Mouse (Mus musculus) mouse embryonic stem cell (cell line): ENCODE data around the gene Mif4gd.
"Not testable (repeated sequence)": the region's sequence is repeated elsewhere in the genome, so short reads cannot be mapped to it uniquely, and the experiment has no call there.

Source experiments
- in situ Hi-C, 2 experiments: fragments of 300-500 bp; cut with MboI; formaldehyde crosslinking; loops; 1 replicate in 1 of 2; 3 replicates in 1 of 2; pipeline ENCODE4 v1.14.3; 2019 to 2020; ENCODE audit warnings: low sequenced_read_pairs in 2 of 2, low pct_unique_long_range_greater_than_20kb in 1 of 2, mixed read lengths in 1 of 2; ENCODE audit not compliant: unreplicated experiment in 1 of 2

Mif4gd gene

DNA sequence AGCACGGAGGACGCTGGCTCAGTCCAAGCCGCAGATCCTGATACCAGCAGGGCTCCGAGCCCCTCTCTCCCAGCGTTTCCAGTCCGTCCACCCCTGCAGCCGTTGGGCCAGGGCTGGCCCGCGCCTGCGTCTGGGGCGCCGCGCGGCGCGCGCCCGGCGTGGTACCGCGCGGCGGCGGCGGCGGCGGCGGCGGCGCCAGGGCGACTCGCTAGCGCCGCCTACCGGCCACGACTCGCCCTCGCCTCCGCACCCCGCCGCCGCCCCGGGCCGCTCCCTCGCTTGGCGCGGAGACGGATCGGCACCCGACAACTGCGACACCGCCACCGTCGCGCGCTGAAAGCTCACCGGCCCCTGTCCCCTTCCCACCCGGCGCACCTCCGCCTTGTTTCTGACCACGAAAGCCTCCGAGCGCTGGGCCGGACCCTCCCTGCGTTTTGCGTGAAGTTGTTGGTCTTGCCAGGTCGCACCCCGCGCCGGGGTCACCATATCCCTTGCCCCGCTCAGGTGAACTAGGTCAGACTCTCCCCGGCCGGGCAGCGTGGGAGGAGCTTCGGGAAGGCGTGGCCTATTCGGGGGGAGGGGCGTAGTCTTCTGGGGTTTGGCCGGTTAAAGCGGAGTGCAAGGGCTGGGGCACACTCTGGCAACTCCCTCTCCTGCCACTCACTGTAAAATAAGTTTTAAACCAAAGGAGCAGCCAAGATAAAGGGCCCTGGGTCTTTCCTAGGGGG is at the start of gene Mif4gd:
TSS of gene Mif4gd (minus strand) at position 560 of the 728 bp plus-strand sequence.
- in situ Hi-C loops = no loop called here

GRCm38 (mm10) chr11:115660376-115660775 is 47.6 kb upstream of the Mif4gd start:
- in situ Hi-C loops = no loop called here

- in situ Hi-C loops = no loop called here
Observed at GRCm38 (mm10) chr11:115658521-115658920, 45.8 kb upstream of the Mif4gd start.

GRCm38 (mm10) chr11:115654128-115654527 is 41.4 kb upstream of the Mif4gd start:
- in situ Hi-C loops = no loop called here

GRCm38 (mm10) chr11:115653194-115653593 is 40.4 kb upstream of the Mif4gd start:
- in situ Hi-C loops = no loop called here

DNA sequence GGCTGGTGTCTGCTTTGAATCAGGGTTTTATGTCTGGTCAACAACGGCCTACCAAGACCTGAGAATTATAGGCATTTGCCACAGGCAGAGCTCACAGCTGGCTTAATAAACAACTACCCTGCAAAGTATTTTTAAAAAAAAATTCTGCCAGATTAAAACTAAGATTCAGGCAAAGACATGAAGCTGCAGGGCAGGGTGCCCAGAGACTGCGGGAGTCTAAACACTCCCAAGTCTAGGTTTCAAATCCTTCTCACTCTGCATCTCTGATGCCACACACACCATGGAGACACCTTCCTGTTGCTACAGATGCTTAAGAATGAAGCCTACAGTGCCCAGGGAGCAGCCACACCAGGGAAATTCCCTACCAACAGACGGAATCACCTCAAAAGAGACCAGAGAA is 38.9 kb upstream of the Mif4gd start:
- in situ Hi-C loops = no loop called here

DNA sequence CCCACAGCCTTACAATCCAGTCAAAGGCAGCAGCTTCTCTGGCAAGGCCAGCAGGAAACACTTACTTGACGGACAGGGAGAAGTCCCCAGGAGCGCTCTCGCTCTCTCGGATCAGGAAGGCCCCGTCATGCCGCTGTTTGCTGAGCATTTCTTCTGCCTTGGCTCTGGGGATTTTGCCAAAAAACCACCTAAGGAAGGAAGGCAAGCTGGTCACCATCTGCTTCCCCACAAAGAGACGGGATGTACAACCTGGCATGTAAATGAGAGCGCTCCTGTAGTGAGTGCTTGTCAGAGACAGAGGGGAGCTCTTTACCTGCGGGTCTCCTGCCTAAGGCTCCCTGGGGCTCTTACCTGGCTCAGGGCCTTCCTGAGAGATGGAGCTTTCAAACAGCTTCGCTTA is 36.9 kb upstream of the Mif4gd start:
- in situ Hi-C loops = no loop called here

GRCm38 (mm10) chr11:115647459-115647858 is 34.7 kb upstream of the Mif4gd start:
- in situ Hi-C loops = no loop called here

GRCm38 (mm10) chr11:115646439-115646838 is 33.7 kb upstream of the Mif4gd start:
- in situ Hi-C loops = no loop called here

DNA sequence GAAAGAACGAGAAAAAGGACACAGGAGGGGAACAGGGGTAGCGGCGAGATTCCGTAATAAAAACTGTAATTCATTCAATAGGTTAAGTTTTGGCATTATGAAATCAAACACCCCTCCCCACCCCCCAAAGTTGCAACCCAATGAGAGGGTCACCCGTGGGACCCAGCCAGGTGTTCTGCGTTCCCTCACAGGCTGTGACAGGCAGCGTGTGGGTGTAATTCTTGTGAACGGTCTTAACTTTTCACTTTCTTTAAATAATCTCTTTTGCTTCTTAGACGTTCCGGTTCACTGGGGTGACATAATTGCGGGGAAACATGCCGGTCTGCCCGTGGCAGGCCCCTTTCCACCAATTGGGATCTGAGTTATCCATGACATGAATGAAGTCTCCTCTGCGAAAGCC is 32.7 kb upstream of the Mif4gd start:
- in situ Hi-C loops = not testable (repeated sequence)

DNA sequence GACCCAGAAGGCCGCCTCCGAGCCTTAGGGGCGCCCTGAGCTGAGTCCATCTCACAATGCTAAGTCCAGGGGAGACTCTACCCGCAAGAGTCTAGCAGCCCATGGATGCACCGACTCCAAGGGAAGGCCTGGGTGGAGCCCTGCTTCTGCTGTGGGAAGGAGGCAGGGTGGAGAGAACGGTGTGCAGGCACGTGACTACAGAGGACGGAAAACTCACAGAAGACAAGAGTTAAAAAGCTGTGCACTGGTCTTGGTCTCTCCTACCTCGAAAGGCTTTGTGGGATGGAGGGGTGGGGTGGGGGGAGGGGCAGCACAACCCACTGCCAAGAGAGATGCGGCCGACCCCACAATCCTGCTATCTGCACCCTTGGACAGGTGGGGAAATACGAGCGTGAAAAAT is 31.5 kb upstream of the Mif4gd start:
- in situ Hi-C loops = no loop called here

- in situ Hi-C loops = no loop called here
Observed at GRCm38 (mm10) chr11:115643265-115643664, 30.5 kb upstream of the Mif4gd start.

- in situ Hi-C loops = no loop called here
Observed at GRCm38 (mm10) chr11:115642705-115643104, 29.9 kb upstream of the Mif4gd start.

- in situ Hi-C loops = no loop called here
Observed at GRCm38 (mm10) chr11:115641664-115642036, 28.9 kb upstream of the Mif4gd start.

- in situ Hi-C loops = no loop called here
Observed at GRCm38 (mm10) chr11:115640978-115641663, 28.4 kb upstream of the Mif4gd start.

- in situ Hi-C loops = no loop called here
Observed at GRCm38 (mm10) chr11:115640311-115640828, 27.6 kb upstream of the Mif4gd start.

GRCm38 (mm10) chr11:115639540-115639939 is 26.8 kb upstream of the Mif4gd start:
- in situ Hi-C loops = loop anchor here (5.0 kb wide), 2 partner anchors 73 to 78 kb away; no protein-coding TSS in a partner anchor

GRCm38 (mm10) chr11:115638498-115639409 is 26.0 kb upstream of the Mif4gd start:
- in situ Hi-C loops = loop anchor here (5.0 kb wide), 2 partner anchors 74 to 79 kb away; no protein-coding TSS in a partner anchor

GRCm38 (mm10) chr11:115636960-115637359 is 24.2 kb upstream of the Mif4gd start:
- in situ Hi-C loops = loop anchor here (5.0 kb wide), 2 partner anchors 75 to 80 kb away; no protein-coding TSS in a partner anchor
